Comparison of ENCODE assay signal across 24 mouse cellular contexts in the genomic region with DNA sequence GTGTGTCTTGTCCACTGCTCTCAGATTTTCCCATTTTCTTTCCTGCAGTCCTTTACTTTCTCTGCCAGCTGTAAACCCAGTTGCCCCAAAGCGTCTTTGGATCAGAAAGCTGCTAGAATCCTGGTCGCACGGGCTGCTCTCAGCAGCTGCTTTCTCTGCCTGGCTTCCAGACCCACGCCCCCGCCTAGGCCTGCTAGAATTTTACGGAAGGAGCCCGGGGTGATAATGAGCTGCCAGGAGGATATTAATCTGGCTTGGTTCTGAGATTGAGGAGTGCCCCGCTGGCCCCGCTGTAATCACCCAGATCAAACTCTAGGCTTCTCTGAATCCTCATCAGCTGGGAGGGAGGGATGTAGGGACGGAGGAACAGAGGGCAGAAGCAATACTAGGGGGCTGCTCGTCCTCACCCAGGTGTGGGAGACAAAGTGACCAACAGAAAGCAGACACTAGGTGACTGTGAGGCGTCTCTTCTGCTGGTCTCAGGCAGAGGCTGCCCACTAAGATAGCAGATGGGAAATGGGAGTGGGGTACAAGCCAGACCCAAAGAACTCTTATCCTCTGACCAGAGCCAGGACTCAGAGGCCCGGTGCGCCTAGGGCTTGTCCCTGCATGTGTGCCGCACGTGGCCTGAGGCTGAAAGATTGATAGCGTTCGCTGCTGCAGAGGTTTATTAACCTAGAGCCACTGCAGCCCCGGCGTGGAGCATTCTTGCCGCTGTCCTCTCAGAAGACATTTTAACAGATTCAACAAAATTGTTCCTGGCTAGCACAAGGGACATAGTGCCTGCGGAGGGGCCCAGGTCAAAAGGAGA. TPM values are rescaled to one million over a fixed set of nuclear protein-coding genes. Genes with fewer than 3 reads are reported as not detected.
DNase-seq lines count a peak whose midpoint lies in the region; ATAC-seq lines count a peak whose summit lies in the region.
"Had no signal": no experiment of that assay in that cellular context is flagged by ENCODE, and none has a peak within 500 bp of the region (broad histone marks: within the 10 kb centered on the region; RNA-seq: fewer than 3 reads in every experiment).

No protein-coding gene starts in this region.

- no peak overlapping the region for H3K9ac ChIP-seq in midbrain, embryonic 14.5 days (replicated peaks; ENCODE audit: low read length)
- H3K9ac ChIP-seq in midbrain, embryonic 15.5 days = no peak overlapping the region
- H3K9ac ChIP-seq in stomach, embryonic 15.5 days = no peak overlapping the region
- H3K9ac ChIP-seq: embryonic facial prominence, embryonic 13.5 days; heart, embryonic 12.5 days; neural tube, embryonic 13.5 days had no signal

- peaks cover 89% of the 10 kb centered on the region for H3K27me3 ChIP-seq in midbrain, embryonic 14.5 days (ENCODE audit: control insufficient read depth, insufficient read depth, low read length)
- H3K27me3 ChIP-seq in midbrain, embryonic 15.5 days (replicated peaks) = peaks cover 94% of the 10 kb centered on the region
- peaks cover 100% of the 10 kb centered on the region for H3K27me3 ChIP-seq in embryonic facial prominence, embryonic 10.5 days (replicated peaks; ENCODE audit: low read depth, poor library complexity, severe bottlenecking)
- peaks cover 68% of the 10 kb centered on the region for H3K27me3 ChIP-seq in stomach, embryonic 15.5 days (replicated peaks)

- no peak overlapping the region for H3K4me3 ChIP-seq in midbrain, embryonic 14.5 days (replicated peaks; ENCODE audit: low read depth, low read length)
- no peak overlapping the region for H3K4me3 ChIP-seq in midbrain, embryonic 15.5 days
- no peak overlapping the region for H3K4me3 ChIP-seq in embryonic facial prominence, embryonic 10.5 days
- no peak overlapping the region for H3K4me3 ChIP-seq in stomach, embryonic 15.5 days (replicated peaks)
- H3K4me3 ChIP-seq: embryonic facial prominence, embryonic 13.5 days; heart, embryonic 12.5 days; neural tube, embryonic 13.5 days had no signal

- no peak overlapping the region for H3K4me2 ChIP-seq in midbrain, embryonic 14.5 days (ENCODE audit: low read length)
- H3K4me2 ChIP-seq in midbrain, embryonic 15.5 days = no peak overlapping the region
- H3K4me2 ChIP-seq in stomach, embryonic 15.5 days = peak overlapping the region; percentile 15; the same call in 1 of the 2 replicates
- H3K4me2 ChIP-seq: embryonic facial prominence, embryonic 13.5 days; heart, embryonic 12.5 days; neural tube, embryonic 13.5 days had no signal

- under 1% methylated on average over 22 of the region's 22 CpGs for WGBS in midbrain, embryonic 14.5 days
- WGBS in midbrain, embryonic 15.5 days = under 1% methylated on average over 22 of the region's 22 CpGs
- WGBS in embryonic facial prominence, embryonic 10.5 days = under 1% methylated on average over 22 of the region's 22 CpGs
- 9% methylated on average over 22 of the region's 22 CpGs for WGBS in stomach, embryonic 15.5 days

- H3K27ac ChIP-seq in midbrain, embryonic 14.5 days (replicated peaks; ENCODE audit: low read depth, low read length) = no peak overlapping the region
- H3K27ac ChIP-seq in midbrain, embryonic 15.5 days = no peak overlapping the region
- no peak overlapping the region for H3K27ac ChIP-seq in embryonic facial prominence, embryonic 10.5 days (replicated peaks)
- no peak overlapping the region for H3K27ac ChIP-seq in stomach, embryonic 15.5 days
- H3K27ac ChIP-seq: embryonic facial prominence, embryonic 13.5 days; neural tube, embryonic 13.5 days had no signal

- no peak for ATAC-seq in midbrain, embryonic 14.5 days (ENCODE audit: low FRiP score, low TSS enrichment)
- ATAC-seq in midbrain, embryonic 15.5 days (replicated peaks) = no peak
- no peak for ATAC-seq in stomach, embryonic 15.5 days (ENCODE audit: insufficient read depth, low FRiP score, low read depth)

- peaks cover 7% of the 10 kb centered on the region; the same call in 1 of the 2 replicates for H3K4me1 ChIP-seq in midbrain, embryonic 14.5 days (ENCODE audit: control insufficient read depth, insufficient read depth, low read length)
- H3K4me1 ChIP-seq in midbrain, embryonic 15.5 days = peaks cover 10% of the 10 kb centered on the region
- H3K4me1 ChIP-seq in embryonic facial prominence, embryonic 10.5 days = peaks cover 13% of the 10 kb centered on the region
- 0 out of 2 replicates have a peak, but pooled peaks cover 5% of the 10 kb centered on the region for H3K4me1 ChIP-seq in stomach, embryonic 15.5 days

- peak; percentile 47 for DNase-seq in midbrain, embryonic 14.5 days
- DNase-seq in ZHBTc4 (ENCODE audit: low read depth, low spot score) = peak; percentile 50
- peak; percentile 68 for DNase-seq in embryonic facial prominence, embryonic 10.5 days (ENCODE audit: low spot score)
- no peak for DNase-seq in layer of hippocampus, postnatal 14 days (ENCODE audit: low spot score in 2 of 2)
- no peak for DNase-seq in adrenal gland, adult 2 months
- DNase-seq: adrenal gland, postnatal 10 days; cerebellum, adult 11 months; kidney, adult 9 months; kidney, postnatal 36 days; layer of hippocampus, postnatal 36 days; lung, adult 18-20 months; lung, postnatal 36 days; thymus, adult 2 months had no signal

- H3K36me3 ChIP-seq in midbrain, embryonic 14.5 days (ENCODE audit: control insufficient read depth, insufficient read depth, low read length) = no peaks in the 10 kb centered on the region
- H3K36me3 ChIP-seq in midbrain, embryonic 15.5 days (replicated peaks) = no peaks in the 10 kb centered on the region
- no peaks in the 10 kb centered on the region for H3K36me3 ChIP-seq in embryonic facial prominence, embryonic 10.5 days (replicated peaks)
- H3K36me3 ChIP-seq in stomach, embryonic 15.5 days = no peaks in the 10 kb centered on the region
- H3K36me3 ChIP-seq: embryonic facial prominence, embryonic 13.5 days; heart, embryonic 12.5 days; neural tube, embryonic 13.5 days had no signal

- H3K9me3 ChIP-seq in midbrain, embryonic 14.5 days (ENCODE audit: control insufficient read depth, low read length) = no peaks in the 10 kb centered on the region
- H3K9me3 ChIP-seq in midbrain, embryonic 15.5 days = no peaks in the 10 kb centered on the region
- H3K9me3 ChIP-seq in embryonic facial prominence, embryonic 10.5 days = no peaks in the 10 kb centered on the region
- no peaks in the 10 kb centered on the region for H3K9me3 ChIP-seq in stomach, embryonic 15.5 days
- H3K9me3 ChIP-seq: embryonic facial prominence, embryonic 13.5 days; heart, embryonic 12.5 days; neural tube, embryonic 13.5 days had no signal

RNA-seq across cellular contexts. Expression of a gene that starts 6.2 kb away (rescaled TPM):
- not detected in 2 replicates for polyA plus RNA-seq in midbrain, embryonic 14.5 days (2014; fragmentation: Nextera tagmentation; extraction: Ambion mirVana)
- not detected in 2 replicates for polyA plus RNA-seq in midbrain, embryonic 15.5 days (2015; fragmentation: Nextera tagmentation; extraction: Ambion mirVana)
- not detected in 2 replicates for polyA plus RNA-seq in embryonic facial prominence, embryonic 10.5 days (2016; fragmentation: Nextera tagmentation; extraction: Ambion mirVana)
- polyA plus RNA-seq in stomach, embryonic 15.5 days (2015; fragmentation: Nextera tagmentation; extraction: Ambion mirVana) = 2.2 and 3.1 TPM in 2 replicates
- not detected for total RNA-seq in layer of hippocampus, postnatal 14 days (2021)
- not detected for total RNA-seq in adrenal gland, adult 2 months (2021)
- not detected in 2 replicates for polyA plus RNA-seq in adrenal gland, adult 2 months (2012; rRNA removed)
- total RNA-seq: adrenal gland, postnatal 10 days; heart, postnatal 25 days; layer of hippocampus, postnatal 36 days; left cerebral cortex, postnatal 25 days; liver, adult 2 months; MEL; midbrain, postnatal 0 days had no signal
- polyA plus RNA-seq: embryonic facial prominence, embryonic 13.5 days; gonadal fat pad, adult 2 months; liver, adult 2 months; midbrain, postnatal 0 days had no signal

RNA-seq across cellular contexts. Expression of a gene that starts 37.6 kb away (rescaled TPM):
- 8.8 and 14.8 TPM in 2 replicates for polyA plus RNA-seq in midbrain, embryonic 14.5 days (2014; fragmentation: Nextera tagmentation; extraction: Ambion mirVana)
- polyA plus RNA-seq in midbrain, embryonic 15.5 days (2015; fragmentation: Nextera tagmentation; extraction: Ambion mirVana) = 20.6 and 22.6 TPM in 2 replicates
- polyA plus RNA-seq in embryonic facial prominence, embryonic 10.5 days (2016; fragmentation: Nextera tagmentation; extraction: Ambion mirVana) = 35.8 and 36.4 TPM in 2 replicates
- polyA plus RNA-seq in stomach, embryonic 15.5 days (2015; fragmentation: Nextera tagmentation; extraction: Ambion mirVana) = 22.8 and 29.5 TPM in 2 replicates
- 10 to 100 TPM; 14.2 to 17.4 TPM for total RNA-seq in layer of hippocampus, postnatal 14 days (2021)
- 10 to 100 TPM; 25.9 to 34.9 TPM for total RNA-seq in adrenal gland, adult 2 months (2021)
- 2.7 and 2.8 TPM in 2 replicates for polyA plus RNA-seq in adrenal gland, adult 2 months (2012; rRNA removed)

Comparison
In these comparisons a context has a peak if more than half of its experiments do, and no peak if none do; other contexts are left out.
1. DNase-seq: peak in midbrain, embryonic 14.5 days (single experiment), ZHBTc4 (single experiment) and embryonic facial prominence, embryonic 10.5 days (single experiment); none in layer of hippocampus, postnatal 14 days (0 of 2) and adrenal gland, adult 2 months (single experiment).